Mouse (Mus musculus) G1E (cell line): Measurements from ENCODE around the gene Gm19345.

Source experiments
- CTCF ChIP-seq: IDR thresholded peaks from 2 replicates; pipeline ENCODE4 v1.5.1; 2012; ENCODE audit warnings: low read depth, low read length, inconsistent platforms, mixed read lengths
- GATA1 ChIP-seq: IDR thresholded peaks from 2 replicates; pipeline ENCODE4 v1.6.1; 2012; ENCODE audit warnings: borderline replicate concordance, low read length, inconsistent platforms, mixed read lengths
- GATA2 ChIP-seq: IDR thresholded peaks from 2 replicates; pipeline ENCODE4 v1.6.1; 2012; ENCODE audit warnings: low read depth, low read length, inconsistent platforms, borderline replicate concordance
- POLR2AphosphoS5 ChIP-seq: IDR thresholded peaks from 2 replicates; pipeline ENCODE4 v1.6.1; 2012; ENCODE audit warnings: low read depth, low read length, inconsistent platforms; ENCODE audit not compliant: insufficient replicate concordance
- TAL1 ChIP-seq: conservative IDR thresholded peaks from 2 replicates; pipeline ENCODE4 v1.6.1; 2012; ENCODE audit warnings: low read depth, low read length, inconsistent platforms, mixed read lengths

DNA sequence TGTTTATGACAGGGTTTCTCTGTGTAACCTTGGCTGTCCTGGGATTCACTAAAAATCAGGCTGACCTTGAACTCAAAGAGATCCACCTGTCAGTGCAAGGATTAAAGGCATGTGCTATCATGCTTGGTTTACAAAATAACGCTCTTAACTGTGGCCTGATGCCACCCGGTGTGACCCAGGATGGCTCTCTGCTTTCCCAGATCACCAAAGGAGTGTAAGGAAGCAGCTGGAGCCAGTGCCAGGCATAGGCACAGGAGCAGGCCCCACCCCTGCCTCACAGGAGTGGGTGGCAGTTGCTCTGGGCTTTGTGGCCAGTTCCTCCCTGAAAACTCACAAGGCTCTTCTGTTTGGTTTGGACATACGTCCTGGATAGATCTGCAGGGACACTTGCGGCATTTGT lies 11.4 kb upstream of the Gm19345 start:
- TF ChIP-seq CTCF: no peak
- TF ChIP-seq GATA1: no peak
- no peak for TF ChIP-seq TAL1
- no peak for TF ChIP-seq POLR2AphosphoS5
- TF ChIP-seq GATA2: no peak
